Mouse (Mus musculus) MEL (cell line): ENCODE results near the gene Psma2. TPM values are rescaled to one million over a fixed set of nuclear protein-coding genes. Genes with fewer than 3 reads are reported as not detected.

ENCODE experiments used
- DNase-seq: peaks from one replicate; pipeline ENCODE4 v3.0.0; 2011; ENCODE audit warnings: low read depth, low spot score
- H3K27ac ChIP-seq: 2 replicates; pipeline ENCODE4 v1.5.1; 2012; ENCODE audit warnings: low read depth, mild to moderate bottlenecking, control low read depth, low read length, moderate library complexity; ENCODE audit not compliant: control insufficient read depth
- H3K27me3 ChIP-seq, 2 experiments: fragments of 150-350 bp in 1 of 2; sonication (generic) in 1 of 2; 2 replicates each; pipeline ENCODE4 v1.6.1; 2012; ENCODE audit warnings: low read length in 2 of 2, mild to moderate bottlenecking in 2 of 2, improper control_type of control experiment in 1 of 2, moderate library complexity in 1 of 2; ENCODE audit not compliant: insufficient read depth in 2 of 2, control insufficient read depth in 1 of 2
- H3K36me3 ChIP-seq, 2 experiments: 2 replicates each; pipeline ENCODE4 v1.6.1; 2012 to 2014; ENCODE audit warnings: low read length in 2 of 2, improper control_type of control experiment in 1 of 2, inconsistent platforms in 1 of 2, mild to moderate bottlenecking in 1 of 2; ENCODE audit not compliant: insufficient read depth in 2 of 2, control insufficient read depth in 1 of 2
- H3K4me1 ChIP-seq, 2 experiments: fragments of 150-350 bp in 1 of 2; sonication (generic) in 1 of 2; 2 replicates each; pipeline ENCODE4 v1.6.1; 2012; ENCODE audit warnings: low read length in 2 of 2, improper control_type of control experiment in 1 of 2, mild to moderate bottlenecking in 1 of 2; ENCODE audit not compliant: insufficient read depth in 2 of 2, control insufficient read depth in 1 of 2
- H3K4me3 ChIP-seq, 2 experiments: fragments of 150-350 bp in 1 of 2; sonication (generic) in 1 of 2; 2 replicates each; pipeline ENCODE4 v1.5.1; 2012; ENCODE audit warnings: low read depth in 2 of 2, low read length in 2 of 2, mild to moderate bottlenecking in 2 of 2, moderate library complexity in 2 of 2, control low read depth in 1 of 2, improper control_type of control experiment in 1 of 2; ENCODE audit not compliant: control insufficient read depth in 1 of 2, insufficient read depth in 1 of 2
- H3K79me2 ChIP-seq: 2 replicates; pipeline ENCODE4 v1.6.1; 2012; ENCODE audit warnings: mild to moderate bottlenecking, low read length, moderate library complexity; ENCODE audit not compliant: control insufficient read depth, poor library complexity, insufficient read depth
- H3K9ac ChIP-seq: 2 replicates; pipeline ENCODE4 v1.6.1; 2012; ENCODE audit warnings: low read depth, mild to moderate bottlenecking, control low read depth, low read length, moderate library complexity; ENCODE audit not compliant: control insufficient read depth, poor library complexity, severe bottlenecking
- H3K9me3 ChIP-seq: fragments of 150-350 bp; sonication (generic); replicated peaks from 2 replicates; pipeline ENCODE4 v1.6.1; 2012; ENCODE audit warnings: mild to moderate bottlenecking, low read length, improper control_type of control experiment, moderate library complexity; ENCODE audit not compliant: insufficient read depth
- BHLHE40 ChIP-seq: IDR thresholded peaks from 2 replicates; pipeline ENCODE4 v1.6.1; 2012; ENCODE audit warnings: low read depth, mild to moderate bottlenecking, inconsistent platforms, low read length, improper control_type of control experiment, borderline replicate concordance
- CHD1 ChIP-seq: IDR thresholded peaks from 2 replicates; pipeline ENCODE4 v1.6.1; 2012; ENCODE audit warnings: low read depth, mild to moderate bottlenecking, inconsistent platforms, low read length, improper control_type of control experiment
- CTCF ChIP-seq, 3 experiments: IDR thresholded peaks in 2 of 3; conservative IDR thresholded peaks in 1 of 3; 2 replicates each; pipeline ENCODE4 v1.5.1; 2011 to 2012; ENCODE audit warnings: low read length in 3 of 3, low read depth in 2 of 3, mild to moderate bottlenecking in 2 of 3, improper control_type of control experiment in 1 of 3, inconsistent platforms in 1 of 3, mixed read lengths in 1 of 3, moderate library complexity in 1 of 3; ENCODE audit not compliant: control insufficient read depth in 1 of 3, insufficient read depth in 1 of 3, poor library complexity in 1 of 3, severe bottlenecking in 1 of 3
- E2F4 ChIP-seq: IDR thresholded peaks from 2 replicates; pipeline ENCODE4 v1.6.1; 2011; ENCODE audit warnings: low read depth, low read length, improper control_type of control experiment, borderline replicate concordance
- GABPA ChIP-seq: IDR thresholded peaks from 2 replicates; pipeline ENCODE4 v1.6.1; 2012; ENCODE audit warnings: low read depth, mild to moderate bottlenecking, inconsistent platforms, low read length, improper control_type of control experiment, moderate library complexity
- HCFC1 ChIP-seq: IDR thresholded peaks from 2 replicates; pipeline ENCODE4 v1.6.1; 2012; ENCODE audit warnings: low read depth, mild to moderate bottlenecking, inconsistent platforms, low read length, improper control_type of control experiment, moderate library complexity
- MAFK ChIP-seq: IDR thresholded peaks from 2 replicates; pipeline ENCODE4 v1.6.1; 2011; ENCODE audit warnings: low read depth, mild to moderate bottlenecking, low read length, improper control_type of control experiment, borderline replicate concordance
- MAZ ChIP-seq: IDR thresholded peaks from 2 replicates; pipeline ENCODE4 v1.6.1; 2012; ENCODE audit warnings: low read depth, mild to moderate bottlenecking, inconsistent platforms, low read length, improper control_type of control experiment
- MXI1 ChIP-seq: IDR thresholded peaks from 2 replicates; pipeline ENCODE4 v1.6.1; 2011; ENCODE audit warnings: mild to moderate bottlenecking, low read depth, low read length, improper control_type of control experiment
- MYC ChIP-seq: IDR thresholded peaks from 2 replicates; pipeline ENCODE4 v1.6.1; 2011; ENCODE audit warnings: low read depth, mild to moderate bottlenecking, low read length, improper control_type of control experiment, moderate library complexity
- NELFE ChIP-seq: IDR thresholded peaks from 2 replicates; pipeline ENCODE4 v1.6.1; 2011; ENCODE audit warnings: low read depth, low read length, improper control_type of control experiment
- POLR2AphosphoS2 ChIP-seq: IDR thresholded peaks from 2 replicates; pipeline ENCODE4 v1.6.1; 2011; ENCODE audit warnings: low read length, improper control_type of control experiment
- RAD21 ChIP-seq: IDR thresholded peaks from 2 replicates; pipeline ENCODE4 v1.6.1; 2011; ENCODE audit warnings: mild to moderate bottlenecking, low read depth, low read length, improper control_type of control experiment
- RCOR1 ChIP-seq: IDR thresholded peaks from 2 replicates; pipeline ENCODE4 v1.6.1; 2012; ENCODE audit warnings: low read depth, mild to moderate bottlenecking, inconsistent platforms, low read length, improper control_type of control experiment
- SMC3 ChIP-seq: IDR thresholded peaks from 2 replicates; pipeline ENCODE4 v1.6.1; 2011; ENCODE audit warnings: low read depth, low read length, improper control_type of control experiment
- TCF12 ChIP-seq: IDR thresholded peaks from 2 replicates; pipeline ENCODE4 v1.6.1; 2014; ENCODE audit warnings: low read depth, mild to moderate bottlenecking, inconsistent platforms, low read length, improper control_type of control experiment, moderate library complexity
- UBTF ChIP-seq: IDR thresholded peaks from 2 replicates; pipeline ENCODE4 v1.6.1; 2012; ENCODE audit warnings: low read depth, mild to moderate bottlenecking, inconsistent platforms, low read length, improper control_type of control experiment, moderate library complexity, borderline replicate concordance; ENCODE audit not compliant: insufficient read depth
- ZC3H11A ChIP-seq: IDR thresholded peaks from 2 replicates; pipeline ENCODE4 v1.6.1; 2012; ENCODE audit warnings: low read depth, mild to moderate bottlenecking, inconsistent platforms, low read length, improper control_type of control experiment
- ZMIZ1 ChIP-seq: IDR thresholded peaks from 2 replicates; pipeline ENCODE4 v1.6.1; 2012; ENCODE audit warnings: low read depth, mild to moderate bottlenecking, inconsistent platforms, low read length, improper control_type of control experiment, moderate library complexity
- polyA plus RNA-seq, 2 experiments: library from polyadenylated mRNA; stranded (reverse) in 1 of 2; unstranded in 1 of 2; fragments of >175 nt in 1 of 2; fragments of >200 nt in 1 of 2; gene quantifications; 2 replicates each; pipeline versions ENCODE4 v1.2.1 to v1.2.4; 2012; ENCODE audit warnings: low replicate concordance in 2 of 2, low read depth in 1 of 2; ENCODE audit not compliant: insufficient read length in 2 of 2, insufficient read depth in 1 of 2, missing spikeins in 1 of 2
- total RNA-seq: library from RNA; depleted of rRNA; stranded (reverse); fragments of 300-350 nt; gene quantifications from 2 replicates; pipeline ENCODE4 v1.2.3, GENCODE M21; 2012

The Psma2 gene
- total and polyA plus RNA-seq, 3 experiments, result 139 to 174 TPM; not detected in 1

DNA sequence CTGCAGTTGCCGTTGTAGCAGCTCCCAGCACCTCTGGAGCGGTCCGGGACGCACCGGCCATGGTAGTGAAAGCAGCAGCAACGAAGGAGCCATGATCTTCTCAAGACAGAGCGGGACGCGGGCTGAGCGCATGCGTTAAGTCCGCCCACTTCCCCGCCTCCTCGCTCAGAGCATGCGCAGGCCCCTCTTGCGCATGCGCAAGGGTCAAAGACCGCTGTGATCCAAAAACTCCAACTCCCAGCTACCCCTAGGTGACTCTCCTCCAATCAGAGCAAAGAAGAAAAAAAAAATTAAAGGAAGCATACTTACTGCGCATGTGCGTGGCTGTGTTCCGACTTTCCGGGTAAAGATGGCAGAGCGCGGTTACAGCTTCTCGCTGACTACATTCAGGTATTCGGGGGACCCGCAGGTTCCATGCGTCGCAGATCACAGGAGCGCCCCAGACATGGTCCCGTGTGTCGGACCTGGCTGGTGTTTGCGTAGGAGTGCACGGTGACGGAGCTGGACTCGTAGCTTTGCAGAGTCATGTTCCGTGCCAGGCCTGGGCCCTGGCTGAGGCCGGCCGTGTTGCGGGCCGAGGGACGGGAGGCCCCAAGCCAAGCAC, at the start of gene Psma2, which contains the start of gene Mrpl32 (continued):
- TF ChIP-seq NELFE (peak; percentile 97), ZMIZ1 (peak; percentile 62; the same call in 1 of the 2 replicates), MXI1 (peak; percentile 90)

DNA sequence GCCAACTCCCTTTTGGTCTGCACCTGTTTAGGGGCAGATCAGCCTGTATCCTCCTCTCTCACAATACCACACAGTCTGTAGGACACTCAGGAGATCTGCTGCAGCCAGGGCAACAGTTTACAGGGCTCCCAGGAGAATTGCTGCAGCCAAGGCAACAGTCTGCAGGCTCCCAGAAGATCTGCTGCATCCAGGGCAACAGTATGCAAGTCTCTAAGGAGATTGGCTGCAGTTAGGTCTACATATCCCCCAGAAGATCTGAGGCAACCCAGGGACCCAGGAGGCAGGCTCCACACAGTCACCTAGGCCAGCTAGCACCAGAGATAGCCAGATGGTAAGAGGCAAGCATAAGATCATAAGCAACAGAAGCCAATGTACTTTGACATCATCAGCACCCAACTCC, 38.9 kb upstream of the Psma2 start:
- H3K79me2 ChIP-seq, result no peaks in the 10 kb centered on the region
- H3K4me1 ChIP-seq, result no peaks in the 10 kb centered on the region
- H3K27me3 ChIP-seq, result no peaks in the 10 kb centered on the region
- H3K9me3 ChIP-seq, result no peaks in the 10 kb centered on the region
- H3K36me3 ChIP-seq, result no peaks in the 10 kb centered on the region
- no peak overlapping the region for H3K9ac ChIP-seq
- no peak overlapping the region for H3K27ac ChIP-seq
- no peak overlapping the region for H3K4me3 ChIP-seq
- TF ChIP-seq MYC (no peak), SMC3 (no peak), POLR2AphosphoS2 (no peak), RCOR1 (no peak), HCFC1 (no peak), UBTF (no peak), CHD1 (no peak), CTCF (IDR thresholded peaks at IDR 0.05 in 2 of 3, conservative IDR thresholded peaks at IDR 0.05 in 1 of 3; ENCODE audit: control insufficient read depth in 1 of 3, insufficient read depth in 1 of 3, low read depth in 2 of 3, low read length in 3 of 3, poor library complexity in 1 of 3, severe bottlenecking in 1 of 3) (no peak), ZC3H11A (no peak), TCF12 (no peak), E2F4 (no peak), MAFK (no peak), MAZ (no peak), BHLHE40 (no peak), GABPA (no peak)
- no peak for DNase-seq

DNA sequence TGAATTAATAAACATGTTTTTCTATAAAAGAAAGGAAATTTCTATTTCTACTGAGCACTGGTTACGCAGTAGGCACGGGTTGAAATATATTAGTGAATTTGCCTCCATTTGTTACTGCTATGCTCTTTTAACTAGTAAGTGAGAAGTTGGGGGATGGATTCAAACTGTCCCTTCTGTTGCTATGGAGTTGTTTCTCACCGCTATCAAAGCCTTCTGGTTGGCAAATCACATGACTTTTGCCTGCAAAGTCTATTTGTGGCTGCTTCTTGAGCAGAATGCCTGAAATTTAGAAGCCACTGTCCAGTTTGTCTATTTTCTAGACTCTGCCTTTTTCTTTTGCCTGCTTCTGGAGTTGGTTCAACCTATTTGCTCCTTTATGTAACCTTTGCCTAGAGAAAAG, 32.6 kb upstream of the Psma2 start:
- DNase-seq, result no peak
- TF ChIP-seq ZC3H11A (no peak), RAD21 (no peak)
- H3K9me3 ChIP-seq, result no peaks in the 10 kb centered on the region

More for the DNA sequence above, 32.6 kb upstream of the Psma2 start:
- Histone ChIP-seq H3K4me1 (no peaks in the 10 kb centered on the region), H3K27ac (no peak overlapping the region), H3K36me3 (no peaks in the 10 kb centered on the region), H3K79me2 (no peaks in the 10 kb centered on the region), H3K9ac (no peak overlapping the region), H3K27me3 (no peaks in the 10 kb centered on the region), H3K4me3 (no peak overlapping the region)
